Mouse (Mus musculus) megakaryocyte progenitor cell, adult 5-6 weeks (primary cell): ENCODE data around the gene Zfp410. TPM values are rescaled to one million over a fixed set of nuclear protein-coding genes. Genes with fewer than 3 reads are reported as not detected.
A peak's percentile ranks its signal among the peaks of the same experiment; 100 is the strongest.

ENCODE experiments used
- ATAC-seq: replicated peaks from 2 replicates; pipeline ENCODE4 v1.8.0; 2016; ENCODE audit warnings: mild to moderate bottlenecking, moderate TSS enrichment, inconsistent platforms; ENCODE audit not compliant: poor library complexity
- total RNA-seq, 2 experiments: library from RNA; stranded (forward) in 1 of 2; stranded (reverse) in 1 of 2; fragments of 157-497, 149-512 nt in 1 of 2; fragments of 200-1000 nt in 1 of 2; gene quantifications; 2 replicates each; pipeline versions ENCODE4 v1.2.3 to v1.2.4; 2015 to 2017

The Zfp410 gene
- 34.5 and 53.4 TPM in 2 replicates for total RNA-seq (2015)
- total RNA-seq (2017): 33.8 and 43.4 TPM in 2 replicates

GRCm38 (mm10) chr12:84316721-84317621 is at the start of gene Zfp410:
Gene Zfp410 (plus strand): TSS chr12:84316852.
- peak; percentile 80 for ATAC-seq

- ATAC-seq: no peak
Measured at GRCm38 (mm10) chr12:84267264-84267663, 49.4 kb upstream of the Zfp410 start.

DNA sequence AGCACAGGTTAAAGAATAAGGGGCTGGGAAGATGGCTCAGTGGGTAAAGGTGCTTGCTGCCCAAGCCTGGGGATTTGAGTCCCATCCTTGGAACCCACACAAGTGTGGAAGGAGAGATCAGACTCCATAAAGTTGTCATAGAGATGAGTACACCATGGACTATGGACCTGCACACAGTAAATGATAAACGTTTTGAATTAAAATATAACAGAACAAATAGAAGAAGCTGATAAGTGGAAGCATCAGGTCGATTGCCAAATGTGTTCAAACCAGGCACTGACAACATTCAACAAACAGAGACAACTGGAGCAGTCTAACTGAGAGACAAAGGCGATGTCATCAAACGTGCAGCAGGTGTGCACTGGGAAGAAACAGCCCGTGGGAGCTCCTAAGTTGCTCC is 43.3 kb upstream of the Zfp410 start:
- ATAC-seq: no peak

DNA sequence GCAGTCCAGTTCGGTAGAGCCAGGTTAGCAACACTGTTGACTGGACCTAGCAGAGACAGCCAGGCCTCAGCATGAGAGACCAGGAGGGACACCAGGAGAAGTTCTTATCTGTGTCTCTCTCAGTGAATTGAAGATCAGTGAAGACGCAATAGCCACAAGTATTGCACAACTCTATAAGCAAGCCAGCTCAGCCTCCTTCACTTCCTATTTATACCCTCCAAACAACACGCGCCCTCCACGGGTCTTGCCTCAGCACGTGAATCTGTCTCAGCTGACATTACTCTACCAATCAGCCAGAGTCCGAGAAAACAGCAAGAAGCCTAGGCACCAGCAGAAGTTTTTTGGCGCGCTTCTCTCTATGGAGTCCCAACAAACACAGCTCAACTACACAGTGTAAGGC is 41.4 kb upstream of the Zfp410 start:
- peak; percentile 99 for ATAC-seq

GRCm38 (mm10) chr12:84276288-84276687 is 40.4 kb upstream of the Zfp410 start:
- no peak for ATAC-seq

GRCm38 (mm10) chr12:84276799-84277198 is 39.9 kb upstream of the Zfp410 start:
- no peak for ATAC-seq

- ATAC-seq: peak; percentile 36; the same call in 1 of the 2 replicates
Measured at GRCm38 (mm10) chr12:84277832-84278231, 38.8 kb upstream of the Zfp410 start.

GRCm38 (mm10) chr12:84278901-84279300 is 37.8 kb upstream of the Zfp410 start:
- ATAC-seq: no peak

DNA sequence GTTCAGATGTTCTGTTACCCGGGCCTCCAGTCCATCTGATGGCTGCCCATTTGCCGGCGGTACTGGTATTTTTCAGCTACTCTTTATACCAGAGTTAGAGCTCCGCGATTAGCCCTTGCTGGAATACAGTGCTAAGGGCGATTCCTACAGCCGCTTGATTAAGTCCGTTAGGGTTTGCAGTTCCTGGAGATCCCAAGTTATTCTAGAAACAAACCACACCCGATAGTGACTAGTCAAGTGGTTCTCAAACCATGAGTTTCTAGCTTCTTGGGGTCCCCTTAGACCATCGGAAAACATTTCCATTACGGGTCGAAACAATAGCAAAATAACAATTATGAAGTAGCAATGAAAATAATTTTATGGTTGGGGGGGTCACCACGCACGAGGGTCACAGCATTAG is 32.3 kb upstream of the Zfp410 start:
- ATAC-seq: no peak

DNA sequence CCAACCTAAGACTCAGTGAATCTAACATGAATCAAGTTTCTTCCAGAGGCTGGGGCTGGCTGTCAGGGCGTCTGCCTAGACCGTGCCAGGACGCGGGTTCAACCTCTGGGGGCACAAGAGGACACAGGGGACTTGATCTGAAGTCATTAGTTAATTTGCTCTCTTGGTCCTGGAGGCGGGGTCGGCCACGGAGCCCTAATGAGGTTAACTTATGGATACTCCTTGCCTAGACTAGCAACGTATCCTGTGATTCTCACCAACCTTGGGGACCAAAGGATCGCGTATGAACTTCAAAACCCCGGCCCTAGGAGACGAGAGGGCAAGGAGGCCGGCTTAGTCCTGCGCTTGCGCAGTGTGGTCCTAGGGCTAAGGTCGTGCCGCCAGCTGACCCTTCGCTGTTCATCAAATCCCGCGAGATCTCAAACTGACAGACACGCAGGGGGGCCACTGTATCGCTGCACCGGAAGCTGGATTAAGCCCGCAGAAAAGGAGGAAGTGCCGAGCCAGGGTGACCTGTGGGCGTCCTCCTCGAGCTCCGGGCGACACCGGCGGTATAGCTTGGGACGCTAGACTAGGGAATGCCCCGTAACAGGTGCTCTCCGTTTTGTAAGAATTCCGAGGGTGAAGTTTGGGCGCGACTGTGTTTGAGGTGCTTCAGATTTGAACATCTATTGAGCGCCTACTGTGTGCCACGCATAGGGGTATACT is 31.6 kb upstream of the Zfp410 start, which contains the start of gene Ptgr2:
Ptgr2 (plus strand) TSS at position 348 of the 708 bp plus-strand sequence.
- ATAC-seq: peak; percentile 99

DNA sequence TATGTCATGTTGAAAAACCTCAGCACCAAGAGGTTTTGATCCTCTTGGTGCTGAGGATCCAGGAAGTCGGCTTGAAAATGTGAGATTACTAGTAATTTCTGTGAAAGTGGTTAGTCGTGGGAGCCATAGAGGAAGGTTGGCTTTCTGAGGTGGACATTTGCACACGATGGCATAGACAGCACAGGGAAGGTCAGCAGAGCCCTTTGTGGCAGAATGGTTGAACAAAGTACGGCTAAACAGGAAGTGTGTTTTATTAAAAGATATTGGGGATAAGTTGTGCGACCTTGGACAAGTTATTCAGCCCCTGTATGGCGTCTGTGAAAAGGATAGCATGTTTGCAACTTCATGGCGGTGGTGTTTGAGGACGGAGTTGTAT is 31.1 kb upstream of the Zfp410 start:
- ATAC-seq: peak; percentile 4; the same call in 1 of the 2 replicates

DNA sequence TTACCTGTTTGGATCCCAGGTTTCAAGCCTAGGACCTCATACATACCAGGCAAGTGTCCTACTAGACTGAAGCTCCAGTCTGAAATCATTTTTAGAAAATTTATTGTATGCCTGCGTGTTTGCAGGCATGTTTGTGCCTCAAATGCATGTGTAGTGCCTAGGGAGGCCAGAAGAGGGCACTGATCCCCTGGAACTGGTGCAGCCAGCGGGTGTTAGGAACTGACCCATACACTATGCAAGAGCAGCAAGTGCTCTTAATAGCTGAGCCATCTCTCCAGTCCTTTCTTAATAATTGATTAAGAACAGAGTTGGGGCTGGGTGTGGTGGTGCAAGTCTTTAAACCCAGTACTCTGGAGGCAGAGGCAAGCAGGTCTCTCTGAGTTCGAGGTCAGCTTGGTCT is 28.2 kb upstream of the Zfp410 start:
- ATAC-seq: peak; percentile 49

GRCm38 (mm10) chr12:84297851-84298250 is 18.8 kb upstream of the Zfp410 start:
- ATAC-seq: no peak

DNA sequence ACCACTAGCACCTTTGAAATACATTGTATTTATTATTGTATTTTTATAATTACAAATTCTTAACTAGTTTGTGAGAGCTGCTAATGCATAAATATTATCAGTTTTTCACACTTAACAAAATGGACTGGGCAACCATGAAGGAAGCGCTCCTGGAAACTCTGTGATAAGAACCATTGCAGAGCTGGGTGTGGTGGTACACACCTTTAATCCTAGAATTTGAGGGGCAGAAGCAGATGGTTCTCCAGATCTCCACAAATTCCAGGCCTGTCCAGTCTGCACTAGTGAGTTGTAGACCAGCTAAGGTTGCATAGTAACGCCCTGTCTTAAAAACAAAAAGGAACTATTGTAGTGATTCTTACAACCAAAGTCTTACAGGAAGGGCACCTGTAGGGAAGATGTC is 17.4 kb upstream of the Zfp410 start:
- 0 out of 2 replicates have a peak, but pooled peaks have one; percentile 14 for ATAC-seq

- no peak for ATAC-seq
Measured at GRCm38 (mm10) chr12:84304101-84304500, 12.6 kb upstream of the Zfp410 start.

GRCm38 (mm10) chr12:84304554-84304953 is 12.1 kb upstream of the Zfp410 start:
- no peak for ATAC-seq

DNA sequence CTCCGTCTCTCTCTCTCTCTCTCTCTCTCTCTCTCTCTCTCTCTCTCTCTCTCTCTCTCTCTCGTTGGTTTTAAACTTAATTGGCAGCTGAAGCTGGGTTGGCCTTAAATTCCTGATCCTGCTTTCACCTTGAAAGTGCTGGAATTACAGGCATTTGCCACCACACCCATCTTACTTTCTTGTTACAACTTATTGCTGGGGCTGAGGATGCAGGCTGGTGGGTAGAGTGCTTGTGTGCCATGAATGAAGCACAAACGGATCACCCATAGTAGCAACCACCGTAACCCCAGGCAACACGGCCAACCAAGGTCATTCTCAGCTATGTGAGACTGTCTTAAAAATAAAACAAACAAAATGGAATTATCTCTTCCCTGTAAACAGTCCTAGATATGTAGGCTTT is 5.3 kb upstream of the Zfp410 start:
- ATAC-seq: no peak

DNA sequence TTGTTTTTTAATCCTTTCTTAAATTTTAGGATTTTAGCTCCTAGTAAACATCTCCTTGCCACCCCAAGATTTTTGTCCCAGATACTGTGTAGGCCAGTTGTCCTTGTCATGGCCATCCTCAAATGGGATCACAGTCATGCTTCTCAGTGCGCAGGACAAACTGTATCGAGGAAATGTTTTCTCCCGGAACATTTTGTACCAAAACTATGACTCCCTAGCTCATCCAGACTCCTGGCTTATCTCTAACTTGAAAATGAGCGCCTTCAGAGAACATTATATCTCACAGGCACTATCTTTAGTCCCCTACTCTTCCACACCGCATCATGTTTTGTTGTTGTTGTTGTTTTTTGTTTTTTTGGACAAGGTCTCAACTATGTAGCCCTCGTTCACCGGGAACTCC is 646 bp upstream of the Zfp410 start:
- ATAC-seq: no peak

- ATAC-seq: no peak
Measured at GRCm38 (mm10) chr12:84327111-84327512, 10.5 kb downstream of the Zfp410 start.

GRCm38 (mm10) chr12:84336963-84337625 is 20.4 kb downstream of the Zfp410 start:
- ATAC-seq: peak; percentile 86

- peak; percentile 88 for ATAC-seq
Measured at GRCm38 (mm10) chr12:84347192-84347591, 30.5 kb downstream of the Zfp410 start.
